Mouse (Mus musculus) left cerebral cortex, postnatal 14 days (tissue): ENCODE measurements around the gene Evx2. TPM values are rescaled to one million over a fixed set of nuclear protein-coding genes. Genes with fewer than 3 reads are reported as not detected.

ENCODE experiments used
- DNase-seq, 2 experiments: peaks; one replicate each; pipeline ENCODE4 v3.0.0; 2021 to 2022; ENCODE audit warnings: low spot score in 2 of 2, mixed read lengths in 1 of 2
- intact Hi-C: fragments of 180-260 bp; cut with DNase I; formaldehyde crosslinking; loops from one replicate; pipeline ENCODE4 v1.15.1; 2025
- microRNA-seq, 2 experiments: library from miRNA; unstranded; fragments of <30 nt; microRNA quantifications; one replicate each; pipeline ENCODE4 v1.2.0; 2022
- total RNA-seq, 2 experiments: library from RNA; stranded (reverse); gene quantifications; 2 replicates each; pipeline ENCODE4 v1.2.3; 2021

Gene Evx2
- total RNA-seq, 2 experiments from 2014 or later: not detected

DNA sequence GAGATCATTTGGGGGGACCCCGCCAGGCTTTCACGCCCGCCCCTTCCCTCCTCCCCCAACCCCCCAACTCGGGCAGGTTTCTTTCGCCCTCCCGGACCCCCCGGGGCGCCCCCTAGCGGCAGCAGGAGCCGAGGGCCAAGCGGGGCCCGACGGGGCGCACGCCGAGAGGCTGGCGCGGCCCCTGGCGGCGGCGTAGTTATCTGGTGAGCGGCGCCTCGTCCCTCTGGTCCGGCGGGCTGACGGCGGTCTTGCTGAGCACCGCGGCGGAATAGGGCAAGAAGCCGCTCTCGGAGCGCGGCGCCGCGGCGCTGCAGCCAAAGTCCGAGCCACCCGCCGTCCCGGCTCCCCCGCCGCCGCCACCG, 4.0 kb downstream of the Evx2 start:
- intact Hi-C loops: loop anchor here (5.0 kb wide), 1 partner anchor 42 kb away; the partner anchor contains the start of gene Hoxd9
- DNase-seq: no peak

GRCm38 (mm10) chr2:74654743-74655419, 4.5 kb downstream of the Evx2 start:
- DNase-seq: no peak
- intact Hi-C loops: loop anchor here (5.0 kb wide), 1 partner anchor 42 kb away; the partner anchor contains the start of gene Hoxd9

DNA sequence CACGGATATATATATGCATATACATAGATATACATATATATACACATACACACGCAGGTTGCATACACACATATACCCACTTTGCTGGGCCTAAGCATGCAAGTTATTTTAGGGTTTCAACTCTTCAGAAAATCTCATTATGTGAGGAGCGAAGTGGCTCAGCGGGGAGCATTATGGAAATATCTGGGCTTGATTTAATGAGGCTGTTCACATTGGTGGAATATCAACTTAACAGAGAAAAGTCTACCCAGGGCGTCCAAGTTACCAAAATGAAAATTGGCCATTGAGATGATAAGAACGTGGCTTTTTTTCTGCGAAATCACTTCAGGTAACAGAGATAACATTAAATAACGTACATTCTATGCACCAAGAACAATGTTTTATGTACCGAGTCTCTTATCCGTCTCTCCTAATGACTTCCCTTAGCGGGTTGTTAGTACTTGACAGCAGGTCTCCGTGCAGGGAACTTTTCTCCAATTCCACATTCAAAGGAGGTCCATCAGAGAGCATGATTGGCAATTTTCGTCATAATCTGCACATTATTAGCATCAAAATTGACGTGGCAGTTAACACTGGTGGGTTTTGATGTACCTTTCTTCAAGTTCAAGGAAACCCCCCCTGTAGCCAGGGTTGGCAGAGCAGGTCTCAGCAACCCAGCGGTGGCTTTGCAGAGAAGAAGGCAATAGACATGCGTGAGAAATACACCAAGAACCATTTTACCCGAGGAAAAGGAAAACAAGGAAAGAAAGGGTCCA, 5.4 kb downstream of the Evx2 start:
- intact Hi-C loops: no loop called here
- DNase-seq: no peak

DNA sequence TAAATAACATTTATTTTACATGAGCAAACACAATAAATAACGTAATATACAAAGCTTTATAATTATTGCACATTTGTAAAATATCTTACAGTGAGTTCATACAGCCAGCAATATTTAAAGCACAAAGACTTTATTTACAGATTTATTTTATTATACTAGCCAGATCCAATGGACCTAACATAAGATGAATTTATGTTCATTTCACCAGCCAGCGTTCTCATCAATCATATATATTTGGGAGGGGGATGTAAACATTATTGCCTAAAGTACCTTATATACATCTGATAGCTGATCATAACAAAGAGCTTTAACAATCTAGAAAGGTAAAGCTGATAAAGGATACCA, 6.4 kb downstream of the Evx2 start:
- intact Hi-C loops: no loop called here

DNA sequence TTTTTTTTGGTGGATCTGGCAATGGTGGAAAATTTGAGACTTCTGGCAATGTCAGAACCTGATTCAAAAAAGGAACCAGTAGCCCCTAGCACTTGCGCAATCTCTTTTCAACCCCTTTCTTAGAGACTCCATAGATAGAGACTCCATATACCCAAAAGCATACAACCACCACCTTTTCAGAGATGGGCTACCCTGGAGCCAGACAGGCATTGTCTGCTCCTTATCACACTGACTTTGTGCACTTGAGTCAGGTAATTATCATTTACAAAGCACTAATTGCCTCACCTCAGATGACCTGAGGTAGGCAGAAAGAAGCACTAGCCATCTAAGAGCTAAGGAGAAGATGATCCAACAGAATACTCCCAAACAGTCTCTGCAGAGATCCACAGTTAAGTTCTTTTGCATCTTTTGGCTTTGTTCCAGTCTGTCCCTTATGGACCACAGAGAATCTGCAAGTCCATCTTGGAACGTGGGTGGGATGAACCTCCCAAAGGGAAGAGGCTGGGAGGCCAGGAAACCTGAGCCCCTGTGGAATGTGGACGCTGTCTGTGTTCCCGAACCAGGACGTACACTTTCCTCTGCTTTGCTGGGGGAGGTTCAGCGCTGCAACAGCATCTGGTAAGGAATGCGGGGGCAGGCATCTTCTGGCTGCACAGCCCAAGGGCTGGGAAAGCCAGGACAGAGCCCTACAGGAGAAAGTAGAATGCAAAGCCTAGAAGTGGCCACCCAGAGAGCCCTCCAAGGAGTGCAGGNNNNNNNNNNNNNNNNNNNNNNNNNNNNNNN, 12.1 kb downstream of the Evx2 start:
- DNase-seq: no peak

More for the DNA sequence above, 6.4 kb downstream of the Evx2 start:
- no peak for DNase-seq

DNA sequence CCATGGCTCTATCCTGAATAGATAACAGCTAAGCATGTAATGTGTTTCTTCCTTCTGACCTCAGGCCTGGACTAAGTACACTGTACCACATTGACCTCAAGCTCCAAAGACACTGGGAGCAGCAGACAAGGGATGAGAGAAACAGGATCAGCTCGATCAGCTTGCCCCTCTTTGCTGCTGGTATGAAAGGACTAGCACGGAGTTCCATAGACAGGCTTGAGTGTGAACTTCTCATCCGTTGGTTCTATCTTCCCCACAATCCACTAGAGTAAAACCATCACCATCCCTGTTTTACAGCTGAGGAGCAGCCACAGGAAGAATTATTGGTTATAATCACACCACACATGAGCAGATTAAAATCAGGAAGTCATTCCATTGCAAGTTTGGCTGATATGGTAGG, 13.7 kb downstream of the Evx2 start:
- intact Hi-C loops: no loop called here
- DNase-seq: no peak

More for the DNA sequence above, 12.1 kb downstream of the Evx2 start:
- intact Hi-C loops: no loop called here

GRCm38 (mm10) chr2:74642431-74642830, 16.9 kb downstream of the Evx2 start:
- DNase-seq: no peak
- intact Hi-C loops: no loop called here

DNA sequence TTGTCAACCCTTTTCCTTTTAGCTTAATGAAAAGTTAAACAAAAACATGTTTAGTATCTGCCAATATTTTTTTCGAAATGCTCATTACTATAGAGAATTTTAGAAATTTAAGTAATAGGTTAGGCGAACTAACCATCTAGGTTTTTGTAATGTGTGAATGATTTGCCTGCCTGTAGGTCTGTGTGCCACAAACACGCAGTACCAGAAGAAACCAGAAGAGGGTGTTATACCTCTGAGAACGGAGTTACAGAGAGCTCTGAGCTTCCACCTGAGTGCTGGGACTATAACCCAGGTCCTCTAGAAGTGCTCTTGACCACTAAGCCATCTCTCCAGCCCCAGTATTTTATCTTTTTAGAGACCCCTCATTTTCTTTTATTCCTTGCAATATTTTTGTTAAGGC, 23.9 kb downstream of the Evx2 start:
- DNase-seq: no peak
- intact Hi-C loops: no loop called here

GRCm38 (mm10) chr2:74620368-74620767, 39.0 kb downstream of the Evx2 start:
- intact Hi-C loops: no loop called here
- no peak for DNase-seq

GRCm38 (mm10) chr2:74619676-74620246, 39.6 kb downstream of the Evx2 start:
- DNase-seq: no peak
- intact Hi-C loops: no loop called here

DNA sequence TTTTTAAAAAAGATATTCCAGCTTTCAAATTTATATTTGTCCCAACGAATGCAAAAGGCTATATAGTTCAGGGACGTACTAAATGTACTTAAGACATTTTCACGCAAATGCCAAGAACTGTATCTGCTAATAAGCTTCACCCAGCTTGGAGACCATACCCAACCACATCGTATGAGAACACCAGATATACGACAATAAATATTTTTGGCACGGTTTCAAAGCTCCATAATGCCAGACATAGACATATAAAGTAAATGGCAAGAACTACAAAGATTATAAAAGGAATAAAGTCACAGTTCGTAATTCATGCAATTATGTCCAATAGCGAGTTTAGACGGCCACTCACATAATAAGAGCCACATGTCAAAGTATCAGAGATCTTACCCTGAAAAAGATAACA, 41.7 kb downstream of the Evx2 start:
- no peak for DNase-seq
- intact Hi-C loops: no loop called here

DNA sequence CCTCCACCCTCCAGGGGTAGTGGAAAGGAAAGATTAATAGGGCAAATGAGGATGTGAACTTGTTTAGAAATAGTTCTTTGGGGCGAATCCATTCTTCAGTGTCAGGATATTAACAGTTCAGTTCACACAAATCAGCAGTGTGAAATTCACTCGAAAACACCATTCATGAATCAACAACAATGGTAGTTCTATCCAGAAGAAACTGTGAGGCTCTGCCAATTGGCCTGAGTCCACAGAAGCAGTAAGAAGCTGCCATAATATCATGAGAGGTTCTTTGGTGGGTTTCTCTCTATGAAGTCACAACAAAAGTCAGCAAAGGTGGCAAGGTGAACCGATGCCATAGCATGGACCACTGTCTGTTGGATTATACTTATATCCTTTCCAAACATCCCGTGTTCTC, 48.0 kb downstream of the Evx2 start:
- intact Hi-C loops: no loop called here
- no peak for DNase-seq

DNA sequence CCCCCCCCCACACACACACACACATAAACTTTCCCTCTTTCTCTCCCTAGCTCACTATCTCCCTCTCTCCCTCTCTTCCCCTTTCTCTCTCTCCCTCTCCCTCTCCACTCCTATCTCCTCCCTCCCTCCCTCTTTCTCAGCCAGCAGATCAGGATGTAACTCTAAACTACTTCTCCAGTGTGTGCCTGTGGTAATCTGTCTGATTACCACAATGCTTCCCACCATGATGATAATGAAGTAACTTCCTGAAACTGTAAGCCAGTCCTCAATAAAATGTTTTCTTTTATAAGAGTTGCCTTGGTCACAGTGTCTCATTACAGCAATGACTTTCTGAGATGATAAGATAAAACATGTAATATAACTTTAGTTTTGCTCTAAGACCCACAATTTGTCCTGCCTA, 50.0 kb downstream of the Evx2 start:
- intact Hi-C loops: no loop called here
- DNase-seq: no peak

DNA sequence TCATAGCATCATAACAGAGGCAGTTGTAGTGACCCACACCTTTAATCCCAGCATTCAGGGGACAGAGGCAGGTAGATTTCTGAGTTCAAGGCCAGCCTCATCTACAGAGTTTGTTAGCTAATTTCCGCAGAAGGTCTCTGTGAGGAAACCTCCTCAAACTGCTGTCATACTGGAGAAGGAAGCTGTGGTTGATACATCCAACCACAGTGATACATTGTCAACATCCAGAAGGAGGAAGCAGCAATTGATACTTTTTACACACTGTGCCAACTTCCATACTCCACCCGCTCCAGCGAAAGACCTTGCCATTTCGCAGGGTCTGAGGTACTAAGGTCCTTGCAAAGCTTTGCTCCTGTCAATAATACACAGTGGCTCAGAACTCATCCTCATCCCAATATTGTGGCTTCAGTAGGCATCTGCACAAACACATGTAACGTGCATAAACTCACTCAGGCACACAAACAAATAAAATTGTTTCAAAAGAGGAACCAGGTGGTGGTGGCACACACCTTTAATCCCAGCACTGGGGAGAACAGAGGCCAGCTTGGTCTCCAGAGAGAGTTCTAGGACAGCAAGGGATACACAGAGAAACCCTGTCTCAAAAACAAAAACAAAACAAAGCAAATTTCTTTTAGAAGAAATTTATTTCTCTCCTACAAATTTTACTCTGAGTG, 53.1 kb downstream of the Evx2 start:
- intact Hi-C loops: no loop called here
- no peak for DNase-seq

DNA sequence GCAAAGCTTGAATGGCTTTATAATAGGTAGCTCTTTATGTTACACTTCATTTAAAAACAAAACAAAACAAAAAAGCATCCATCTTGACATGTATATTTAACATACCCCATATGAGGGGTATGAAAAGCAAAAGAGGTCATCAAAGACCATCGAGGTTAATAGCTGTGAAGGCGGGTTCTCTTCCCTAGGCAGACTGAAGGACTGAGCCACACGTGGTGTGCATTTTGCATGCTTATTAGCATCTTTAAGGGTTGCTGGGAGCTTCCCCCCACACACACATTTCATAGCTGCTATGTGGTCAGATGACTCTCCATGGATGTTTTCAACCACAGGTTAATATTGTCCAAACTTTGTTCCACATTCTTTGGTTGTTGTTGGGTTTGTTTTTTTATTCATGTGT, 55.3 kb downstream of the Evx2 start:
- intact Hi-C loops: no loop called here
- DNase-seq: no peak

Small RNA genes lying within 50 kb of the gene (microRNA-seq; reads per million reads assigned to microRNA genes)
- 0 reads per million in 2 experiments for gene Gm44463

Other genes with a start within 250 kb of the Evx2 start
- 10 to 100 TPM; 68.4 to 72.1 TPM for gene Lnpk, start 80.1 kb downstream of the Evx2 start, total RNA-seq
- not detected for gene Hoxd13, start 8.8 kb upstream of the Evx2 start, total RNA-seq
- not detected for gene Hoxd12, start 15.5 kb upstream of the Evx2 start, total RNA-seq
- not detected for gene Hoxd11, start 20.0 kb upstream of the Evx2 start, total RNA-seq
- gene Hoxd10, start 32.4 kb upstream of the Evx2 start, total RNA-seq: not detected
- not detected for gene Hoxd9, start 38.2 kb upstream of the Evx2 start, total RNA-seq
- not detected for gene Hoxd8, start 45.1 kb upstream of the Evx2 start, total RNA-seq
- not detected for gene Hoxd3, start 52.4 kb upstream of the Evx2 start, total RNA-seq
- not detected for gene Hoxd4, start 52.4 kb upstream of the Evx2 start, total RNA-seq
- not detected for gene Gm28230, start 67.2 kb upstream of the Evx2 start, total RNA-seq
- gene Hoxd1, start 103.4 kb upstream of the Evx2 start, total RNA-seq: not detected
- 10 to 100 TPM; 47.4 to 54.9 TPM for gene Mtx2, start 166.2 kb upstream of the Evx2 start, total RNA-seq